24 mouse cellular contexts compared by ENCODE assay signal in the genomic region with DNA sequence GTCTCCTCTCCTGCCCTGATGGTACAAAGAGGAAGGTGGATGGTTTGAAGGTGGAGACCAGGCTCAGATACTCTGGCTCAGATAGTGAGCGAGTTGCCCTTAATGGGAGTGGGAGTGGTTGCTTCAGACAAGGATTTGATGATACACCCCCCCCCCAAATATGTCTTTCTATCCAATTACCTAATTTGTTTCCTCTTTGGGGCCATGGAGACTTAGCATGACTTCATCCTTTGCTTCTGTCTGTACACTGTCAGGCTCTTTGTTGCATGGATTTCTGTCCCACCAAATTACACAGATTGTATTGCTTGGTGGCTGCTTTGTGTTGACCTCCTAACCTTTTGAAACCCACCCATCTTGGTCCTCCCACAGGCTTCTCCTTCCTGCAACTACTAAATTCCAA.
"Had no signal": no experiment of that assay in that cellular context is flagged by ENCODE, and none has a peak within 500 bp of the region (broad histone marks: within the 10 kb centered on the region; RNA-seq: fewer than 3 reads in every experiment).

No protein-coding gene starts in this region.

- H3K36me3 ChIP-seq: heart, embryonic 10.5 days; hindbrain, embryonic 12.5 days; limb, embryonic 10.5 days; liver, embryonic 13.5 days had no signal

- H3K9ac ChIP-seq: heart, embryonic 12.5 days; hindbrain, embryonic 12.5 days; hindbrain, embryonic 14.5 days; limb, embryonic 12.5 days; liver, embryonic 13.5 days had no signal

- H3K27me3 ChIP-seq: heart, embryonic 12.5 days; hindbrain, embryonic 12.5 days; limb, embryonic 12.5 days; liver, embryonic 13.5 days had no signal

- H3K9me3 ChIP-seq: heart, embryonic 10.5 days; hindbrain, embryonic 10.5 days; limb, embryonic 10.5 days; limb, embryonic 12.5 days; liver, embryonic 13.5 days had no signal

- H3K27ac ChIP-seq: gastrocnemius, adult 2 months; heart, embryonic 10.5 days; hindbrain, embryonic 10.5 days; hindbrain, embryonic 12.5 days; hindbrain, embryonic 14.5 days; left cerebral cortex, adult 2 months; limb, embryonic 10.5 days; limb, embryonic 12.5 days; liver, embryonic 13.5 days had no signal

- DNase-seq: gastrocnemius, adult 2 months; gastrocnemius, postnatal 10 days; gastrocnemius, postnatal 25 days; heart, adult 18-20 months; heart, postnatal 10 days; heart, postnatal 4 days; kidney, adult 18-20 months; kidney, adult 8-10 months; kidney, postnatal 25 days; kidney, postnatal 4 days; liver; liver, embryonic 13.5 days had no signal

- H3K4me2 ChIP-seq: heart, embryonic 12.5 days; hindbrain, embryonic 12.5 days; hindbrain, embryonic 14.5 days; limb, embryonic 12.5 days; liver, embryonic 11.5 days; liver, embryonic 13.5 days had no signal

- H3K4me3 ChIP-seq: gastrocnemius, adult 2 months; heart, embryonic 10.5 days; heart, embryonic 12.5 days; hindbrain, embryonic 10.5 days; hindbrain, embryonic 12.5 days; layer of hippocampus, adult 2 months; left cerebral cortex, adult 2 months; limb, embryonic 10.5 days; limb, embryonic 12.5 days; liver, embryonic 13.5 days had no signal

- H3K4me1 ChIP-seq: heart, embryonic 10.5 days; heart, embryonic 12.5 days; hindbrain, embryonic 10.5 days; hindbrain, embryonic 12.5 days; limb, embryonic 10.5 days; limb, embryonic 12.5 days; liver, embryonic 13.5 days had no signal

- ATAC-seq: inflammation-experienced regulatory T-cells, adult 6 months; intestine, postnatal 0 days had no signal
